Mouse (Mus musculus) olfactory bulb, adult 2 months (tissue): Measurements from ENCODE around the gene Btg2. TPM values are rescaled to one million over a fixed set of nuclear protein-coding genes. Genes with fewer than 3 reads are reported as not detected.

Experiments used
- H3K27ac ChIP-seq: fragments of 200-500 bp; 2 replicates; pipeline ENCODE4 v1.5.1; 2012; ENCODE audit warnings: low read depth, low read length; ENCODE audit not compliant: insufficient read depth
- H3K4me1 ChIP-seq: fragments of 200-500 bp; 2 replicates; pipeline ENCODE4 v1.6.1; 2012; ENCODE audit warnings: low read length; ENCODE audit not compliant: control insufficient read depth, insufficient read depth
- H3K4me3 ChIP-seq: fragments of 200-500 bp; 2 replicates; pipeline ENCODE4 v1.5.1; 2012; ENCODE audit warnings: mild to moderate bottlenecking, low read depth, low read length, moderate library complexity; ENCODE audit not compliant: insufficient read depth
- CTCF ChIP-seq: fragments of 200-500 bp; IDR thresholded peaks from 2 replicates; pipeline ENCODE4 v1.5.1; 2012; ENCODE audit warnings: low read depth, mild to moderate bottlenecking, low read length, moderate library complexity; ENCODE audit not compliant: insufficient read depth
- POLR2A ChIP-seq: fragments of 200-500 bp; IDR thresholded peaks from 2 replicates; pipeline ENCODE4 v1.6.1; 2012; ENCODE audit warnings: mild to moderate bottlenecking, low read depth, low read length, moderate library complexity; ENCODE audit not compliant: insufficient read depth
- WGBS: fragments of 180-500 bp; shearing (Covaris S2); methylation state at CpG from one replicate; pipeline ENCODE4 v1.1.7; 2018; 5-methylcytosine and 5-hydroxymethylcytosine counted together
- polyA plus RNA-seq: library from polyadenylated mRNA; stranded (reverse); fragments of >200 nt; gene quantifications from 2 replicates; pipeline ENCODE4 v1.2.4, GENCODE M21; 2012; ENCODE audit warnings: low replicate concordance; ENCODE audit not compliant: missing spikeins, insufficient read depth, insufficient read length

Gene Btg2
- polyA plus RNA-seq, 1 experiment: 111 TPM

DNA sequence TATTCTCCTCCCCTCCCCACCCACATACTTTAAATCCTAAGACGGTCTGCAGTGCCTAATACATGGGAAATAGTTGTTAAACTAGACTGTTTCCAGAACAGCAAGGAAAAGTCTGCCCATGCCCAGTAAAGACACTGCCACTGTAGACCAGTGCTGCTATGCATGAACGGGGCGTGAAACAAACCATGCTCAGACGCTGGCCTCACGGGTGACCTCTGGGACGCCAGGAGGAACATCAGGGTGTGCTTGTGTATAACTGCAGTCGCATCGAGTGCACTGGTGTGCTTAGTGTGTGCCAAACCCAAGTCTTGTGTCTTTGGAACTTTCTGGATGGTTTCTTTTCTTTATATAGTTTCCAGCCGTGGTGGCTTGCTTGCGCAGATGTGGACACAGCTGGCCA is 4.3 kb downstream of the Btg2 start:
- H3K27ac ChIP-seq: no peak overlapping the region
- no peak for TF ChIP-seq POLR2A
- no peak for TF ChIP-seq CTCF
- H3K4me3 ChIP-seq: no peak overlapping the region
- WGBS: 72% methylated on average over 10 of the region's 10 CpGs
- H3K4me1 ChIP-seq: peaks cover 36% of the 10 kb centered on the region

GRCm38 (mm10) chr1:134074184-134074583 is 4.7 kb downstream of the Btg2 start:
- no peak for TF ChIP-seq CTCF
- TF ChIP-seq POLR2A: no peak
- Histone ChIP-seq H3K27ac (no peak overlapping the region), H3K4me3 (no peak overlapping the region), H3K4me1 (peaks cover 33% of the 10 kb centered on the region)
- WGBS: 58% methylated on average over 3 of the region's 3 CpGs

DNA sequence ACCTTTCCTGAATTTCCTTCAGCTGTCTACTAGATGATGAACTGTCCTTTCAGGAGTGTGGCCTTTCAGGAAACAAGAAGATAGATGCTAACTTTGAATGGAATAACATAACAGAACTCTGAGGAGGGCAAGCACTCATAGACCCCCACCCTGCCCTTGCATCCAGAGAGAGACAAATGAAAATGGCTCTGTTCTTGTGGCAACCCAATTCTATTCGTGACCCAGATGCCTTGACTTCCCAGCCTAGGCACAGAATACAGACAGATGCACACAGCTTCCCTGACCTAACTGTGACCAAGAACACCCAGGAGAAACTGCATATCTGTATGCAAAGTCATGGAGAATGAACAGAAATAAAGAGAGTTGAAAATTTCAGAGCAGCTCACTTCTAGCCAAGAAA is 5.3 kb downstream of the Btg2 start:
- TF ChIP-seq CTCF (no peak), POLR2A (no peak)
- Histone ChIP-seq H3K4me1 (peaks cover 33% of the 10 kb centered on the region), H3K27ac (no peak overlapping the region), H3K4me3 (no peak overlapping the region)
- 85% methylated on average over 1 of the region's 1 CpGs for WGBS

DNA sequence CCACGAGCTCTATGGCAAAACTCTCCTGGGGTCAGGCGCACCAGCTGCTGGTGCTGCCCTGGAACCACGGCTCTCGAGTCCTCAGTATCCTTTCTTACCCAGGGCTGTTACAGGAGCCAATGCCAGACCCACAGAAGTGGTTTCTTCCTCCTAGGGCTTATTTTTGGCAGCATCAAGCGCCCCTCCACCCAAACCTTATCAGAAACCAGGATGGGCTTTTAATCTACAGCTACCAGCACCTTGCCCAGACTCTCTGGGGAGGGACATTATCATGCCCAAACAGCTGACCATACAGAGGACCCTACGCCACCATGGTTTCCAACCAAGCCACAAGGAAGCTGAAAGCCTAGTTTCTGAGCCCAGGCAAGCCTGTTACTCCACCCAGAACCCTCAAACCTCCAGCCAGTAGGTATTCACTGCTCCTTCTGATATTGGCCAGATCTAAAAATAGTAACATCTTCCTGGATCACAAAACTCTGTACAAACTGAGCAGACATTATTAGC is 5.8 kb downstream of the Btg2 start:
- peaks cover 33% of the 10 kb centered on the region for H3K4me1 ChIP-seq
- 89% methylated on average over 6 of the region's 6 CpGs for WGBS
- no peak for TF ChIP-seq CTCF
- TF ChIP-seq POLR2A: no peak
- H3K27ac ChIP-seq: no peak overlapping the region
- no peak overlapping the region for H3K4me3 ChIP-seq

DNA sequence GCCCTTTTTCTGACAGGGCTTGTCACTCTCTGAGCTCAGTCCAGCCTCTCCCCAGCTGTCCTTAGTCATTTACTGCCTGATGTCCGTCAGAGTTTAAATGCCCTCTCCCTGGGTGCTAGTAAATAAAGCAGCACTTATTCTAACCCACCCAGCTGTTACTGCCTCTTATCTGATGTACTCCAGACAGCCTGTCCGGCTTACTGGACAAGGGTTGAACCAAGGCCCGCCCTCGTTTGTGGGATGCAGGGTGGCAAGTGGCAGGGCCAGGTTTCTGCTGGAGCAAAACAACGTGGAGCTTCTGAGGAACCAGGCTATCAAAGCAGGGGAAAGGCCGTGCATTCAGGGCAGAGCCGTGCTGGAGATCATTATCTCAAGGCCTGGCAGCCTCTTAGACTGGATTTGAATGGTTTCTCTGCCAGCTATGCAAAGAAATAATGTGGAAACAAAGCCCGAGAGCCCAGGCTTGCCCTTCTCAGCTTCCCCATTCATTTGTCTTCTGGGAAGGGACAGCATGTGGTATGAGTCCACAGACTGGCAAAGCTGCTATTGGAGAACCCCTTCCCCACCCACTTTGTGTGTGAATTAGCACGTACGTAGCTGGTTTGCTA is 7.4 kb downstream of the Btg2 start:
- TF ChIP-seq POLR2A (no peak), CTCF (no peak)
- Histone ChIP-seq H3K27ac (no peak overlapping the region), H3K4me3 (no peak overlapping the region), H3K4me1 (peaks cover 32% of the 10 kb centered on the region)
- WGBS: 58% methylated on average over 10 of the region's 10 CpGs

DNA sequence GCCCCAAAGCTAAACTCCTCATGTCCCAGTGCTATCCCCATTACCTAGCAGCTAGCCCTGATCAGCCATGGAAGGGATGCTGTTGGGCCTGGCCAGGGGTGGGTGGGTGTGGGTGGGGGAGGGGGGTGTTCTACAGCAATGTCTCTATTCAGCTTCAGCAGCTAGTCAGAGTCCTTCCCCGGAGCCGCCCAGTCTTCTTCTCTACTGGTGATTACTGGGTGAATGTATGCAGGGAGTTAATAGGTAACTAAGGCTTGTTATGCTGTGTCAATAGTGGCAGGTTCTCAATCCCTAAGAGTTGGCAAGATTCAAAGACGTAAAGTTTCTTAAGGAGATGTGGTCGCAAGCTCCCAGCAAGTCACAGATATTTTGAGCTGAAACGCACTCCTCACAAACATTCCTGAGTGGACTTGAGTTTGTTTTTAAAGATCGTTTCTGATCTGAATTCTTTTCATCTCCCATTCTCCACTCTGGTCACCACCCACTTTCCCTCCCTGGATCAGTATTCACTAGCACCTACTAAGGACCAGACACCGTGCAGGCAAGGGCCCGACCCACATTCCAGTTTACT is 8.7 kb downstream of the Btg2 start:
- peaks cover 22% of the 10 kb centered on the region for H3K4me1 ChIP-seq
- TF ChIP-seq POLR2A (no peak), CTCF (no peak)
- no peak overlapping the region for H3K4me3 ChIP-seq
- H3K27ac ChIP-seq: no peak overlapping the region
- 79% methylated on average over 8 of the region's 8 CpGs for WGBS

DNA sequence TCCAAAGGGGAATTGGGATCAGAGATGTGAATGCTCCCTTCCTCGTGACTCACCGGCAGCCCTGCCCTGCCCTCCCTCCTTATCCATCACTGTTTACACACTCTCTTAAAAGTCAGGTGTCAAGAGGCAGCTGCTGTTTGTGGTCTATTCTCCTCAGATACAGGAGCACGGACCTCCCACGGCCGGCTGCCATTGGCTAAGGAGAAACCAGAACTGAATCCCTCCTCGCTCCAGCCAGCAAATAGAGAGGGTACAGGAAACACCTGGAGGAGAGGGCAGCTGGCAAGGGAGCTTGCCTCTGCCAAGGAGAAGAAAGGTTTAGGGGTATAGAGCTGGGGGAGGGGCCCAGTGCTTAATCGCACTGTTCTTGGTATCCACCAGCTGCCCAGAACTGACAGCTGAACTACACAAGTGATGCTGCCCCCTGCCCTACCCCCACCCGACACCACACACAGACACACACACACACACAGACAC is 11.7 kb downstream of the Btg2 start:
- TF ChIP-seq POLR2A (no peak), CTCF (no peak)
- peaks cover 31% of the 10 kb centered on the region for H3K4me1 ChIP-seq
- H3K4me3 ChIP-seq: no peak overlapping the region
- no peak overlapping the region for H3K27ac ChIP-seq
- WGBS: 18% methylated on average over 8 of the region's 8 CpGs

DNA sequence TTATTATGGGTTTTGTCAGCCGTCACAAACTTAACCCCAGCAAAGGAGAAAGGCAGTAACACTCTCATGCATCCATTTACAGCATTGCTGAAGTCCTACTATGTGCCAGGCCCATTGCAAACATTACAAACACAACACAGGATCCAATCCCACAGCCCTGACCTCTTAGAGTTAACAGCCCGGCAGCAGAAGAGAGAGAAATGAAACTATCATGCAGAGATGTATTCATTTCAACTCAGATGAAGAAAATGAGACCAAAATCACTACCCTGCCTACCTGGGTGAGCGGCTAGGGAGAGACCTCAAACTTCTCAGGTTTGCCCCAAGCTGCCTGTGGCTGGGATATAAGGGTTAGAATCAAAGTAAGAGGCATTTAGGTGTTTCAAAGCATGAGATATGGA is 12.4 kb downstream of the Btg2 start:
- Histone ChIP-seq H3K4me1 (peaks cover 31% of the 10 kb centered on the region), H3K27ac (no peak overlapping the region; the same call in 1 of the 2 replicates), H3K4me3 (no peak overlapping the region)
- TF ChIP-seq CTCF: no peak
- TF ChIP-seq POLR2A: no peak
- WGBS: 74% methylated on average over 3 of the region's 3 CpGs

DNA sequence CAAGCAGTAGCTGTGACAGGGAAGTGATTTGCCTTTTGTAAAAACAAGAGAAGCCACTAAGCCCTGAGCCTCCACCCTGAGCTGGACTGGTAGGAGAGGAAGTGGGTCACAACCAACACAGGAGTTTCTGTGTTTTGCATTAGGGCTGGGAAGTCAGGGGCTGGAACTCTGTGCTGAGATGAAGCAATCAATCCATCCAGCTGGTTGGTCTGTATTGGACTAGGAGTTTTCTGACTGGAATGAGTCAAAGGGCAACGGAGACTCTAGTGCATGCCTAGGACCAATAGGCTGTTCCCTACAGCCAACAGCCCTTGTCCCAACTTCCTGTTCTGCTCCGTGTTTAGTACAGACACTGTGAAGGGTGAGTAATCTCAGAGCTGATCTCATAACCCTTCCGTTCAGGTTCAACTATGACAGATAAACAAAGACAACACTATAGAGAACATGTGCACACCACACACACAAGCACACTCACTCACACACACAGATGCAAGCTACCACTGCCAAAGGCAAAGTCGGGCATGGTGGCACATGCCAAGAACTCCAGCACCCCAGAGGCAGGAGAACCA is 13.6 kb downstream of the Btg2 start:
- peaks cover 37% of the 10 kb centered on the region for H3K4me1 ChIP-seq
- peak overlapping the region; percentile 22; the same call in 1 of the 2 replicates for H3K27ac ChIP-seq
- no peak for TF ChIP-seq POLR2A
- no peak for TF ChIP-seq CTCF
- no peak overlapping the region for H3K4me3 ChIP-seq
- 63% methylated on average over 4 of the region's 4 CpGs for WGBS
